Mouse (Mus musculus) lung, adult 2 months (tissue): ENCODE data around the gene Acot4.

Experiments used
- CTCF ChIP-seq: fragments of 200-500 bp; IDR thresholded peaks from 2 replicates; pipeline ENCODE4 v1.5.1; 2011; ENCODE audit warnings: mild to moderate bottlenecking, low read length, control low read depth; ENCODE audit not compliant: insufficient read depth
- POLR2A ChIP-seq: fragments of 200-500 bp; IDR thresholded peaks from 2 replicates; pipeline ENCODE4 v1.6.1; 2011; ENCODE audit warnings: low read depth, mild to moderate bottlenecking, control low read depth, low read length, borderline replicate concordance; ENCODE audit errors: extremely low read depth

DNA sequence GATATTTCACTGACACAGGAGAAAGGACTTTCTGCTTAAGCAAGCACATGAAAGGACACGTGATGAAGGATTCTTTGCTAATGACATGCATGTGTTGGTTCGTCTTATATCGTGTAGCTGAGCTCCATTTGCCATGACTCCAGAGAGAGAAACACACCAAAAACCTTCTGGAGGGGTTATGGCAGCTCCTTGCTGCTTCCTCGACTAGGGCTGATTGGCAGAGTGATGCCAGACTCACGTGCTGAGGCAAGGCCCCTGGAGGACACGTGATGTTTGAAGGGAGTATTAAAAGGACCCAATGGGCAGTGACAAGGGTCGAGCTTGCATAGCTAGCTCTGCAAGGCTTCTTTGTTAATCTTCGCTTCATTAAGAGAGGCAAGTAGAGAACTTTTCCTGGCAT lies 30.1 kb downstream of the Acot4 start:
- TF ChIP-seq CTCF (no peak), POLR2A (no peak)
